ENCODE assay signal across 8 mouse cellular contexts in the genomic region with DNA sequence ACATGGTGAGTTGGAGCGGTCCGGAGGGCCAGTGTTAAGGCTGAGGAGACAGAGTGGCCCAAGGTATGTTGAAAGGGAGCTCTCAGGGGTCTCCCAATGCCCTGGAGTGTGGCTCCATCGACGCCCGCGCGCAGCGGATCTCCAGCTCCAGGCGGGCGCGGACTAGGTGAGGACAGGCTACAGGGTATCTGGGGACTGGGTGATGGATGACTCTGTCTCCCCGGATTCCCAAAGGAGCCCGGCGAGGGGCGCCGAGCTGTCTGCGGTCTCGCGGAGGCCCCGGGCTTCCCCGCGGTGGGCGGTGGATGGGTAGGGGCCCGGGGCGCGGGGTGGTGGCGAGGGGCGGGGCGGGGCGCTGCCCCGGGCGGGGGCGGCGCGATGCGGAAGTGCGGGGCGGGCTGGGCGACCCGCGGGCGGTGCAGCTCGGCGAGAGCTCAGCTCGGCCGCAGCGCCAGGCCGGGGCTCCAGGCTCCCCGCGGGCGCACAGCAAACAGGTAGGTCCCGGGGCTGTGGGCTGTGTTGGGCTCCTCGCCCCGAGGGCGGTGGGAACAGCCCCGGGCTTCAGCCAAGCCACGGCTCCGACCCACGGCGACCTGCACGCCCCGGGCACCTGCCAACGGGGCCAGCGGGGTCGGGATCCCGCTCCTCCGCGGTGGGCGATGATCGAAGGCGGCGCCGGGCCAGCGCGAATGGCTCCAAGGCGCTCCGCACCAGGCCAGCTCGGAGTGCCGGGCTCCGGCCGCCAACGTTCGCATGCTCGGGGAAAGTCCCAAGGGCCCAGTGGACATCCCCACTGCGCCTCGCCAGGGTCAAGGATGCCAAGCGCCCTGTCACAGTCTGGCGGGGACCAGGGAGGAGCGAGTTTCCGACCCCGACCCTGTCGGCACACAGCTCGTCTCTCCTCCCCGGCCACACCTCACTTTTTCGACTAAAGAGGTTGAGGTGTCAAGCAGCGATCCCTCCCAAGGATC. TPM values are rescaled to one million over a fixed set of nuclear protein-coding genes. Genes with fewer than 3 reads are reported as not detected.
DNase-seq lines count a peak whose midpoint lies in the region; ATAC-seq lines count a peak whose summit lies in the region.

A gene (plus strand): TSS at position 345 of the 971 bp plus-strand sequence.

- no peak within 1 kb of the TSS for H3K27ac ChIP-seq in forebrain, embryonic 11.5 days (ENCODE audit: low read depth, low read length)
- H3K27ac ChIP-seq in stomach, embryonic 15.5 days: no peak within 1 kb of the TSS

- DNase-seq in cerebellum, postnatal 14 days: peak; percentile 17 to 30
- no peak for DNase-seq in cerebellum, postnatal 36 days
- peak; percentile 37 for DNase-seq in ES-CJ7 (ENCODE audit: low read depth, low spot score)
- DNase-seq in forebrain, embryonic 11.5 days (ENCODE audit: low spot score): peak; percentile 67
- no peak for DNase-seq in gastrocnemius, postnatal 25 days

- H3K4me2 ChIP-seq in forebrain, embryonic 11.5 days (ENCODE audit: low read depth, low read length, severe bottlenecking): peak within 1 kb of the TSS; percentile 91
- H3K4me2 ChIP-seq in stomach, embryonic 15.5 days: peak within 1 kb of the TSS; percentile 94

- H3K27me3 ChIP-seq in forebrain, embryonic 11.5 days (ENCODE audit: control insufficient read depth, insufficient read depth, low read length): peaks cover 48% of the 10 kb centered on the region
- H3K27me3 ChIP-seq in stomach, embryonic 15.5 days (replicated peaks): peaks cover 19% of the 10 kb centered on the region

- H3K4me1 ChIP-seq in forebrain, embryonic 11.5 days (replicated peaks; ENCODE audit: control insufficient read depth, insufficient read depth, low read length): peaks cover 2% of the 10 kb centered on the region; the same call in 1 of the 2 replicates
- H3K4me1 ChIP-seq in stomach, embryonic 15.5 days: peaks cover 48% of the 10 kb centered on the region

- H3K36me3 ChIP-seq in forebrain, embryonic 11.5 days (ENCODE audit: control insufficient read depth, insufficient read depth, low read length): no peaks in the 10 kb centered on the region
- no peaks in the 10 kb centered on the region for H3K36me3 ChIP-seq in stomach, embryonic 15.5 days

- ATAC-seq in forebrain, embryonic 11.5 days (replicated peaks; ENCODE audit: low FRiP score): peak; percentile 49
- ATAC-seq in inflammation-experienced regulatory T-cells, adult 6 months: peak; percentile 49
- ATAC-seq in megakaryocyte, adult 5-6 weeks (ENCODE audit: poor library complexity, severe bottlenecking): peak; percentile 12; the same call in 1 of the 2 replicates
- peak; percentile 44; the same call in 1 of the 2 replicates for ATAC-seq in stomach, embryonic 15.5 days (ENCODE audit: insufficient read depth, low FRiP score, low read depth)

- WGBS in forebrain, embryonic 11.5 days: 1% methylated on average over 85 of the region's 96 CpGs
- WGBS in stomach, embryonic 15.5 days: under 1% methylated on average over 80 of the region's 96 CpGs

- H3K9ac ChIP-seq in forebrain, embryonic 11.5 days (ENCODE audit: low read length): peak within 1 kb of the TSS; percentile 49
- H3K9ac ChIP-seq in stomach, embryonic 15.5 days: peak within 1 kb of the TSS; percentile 35

- no peaks in the 10 kb centered on the region for H3K9me3 ChIP-seq in forebrain, embryonic 11.5 days (ENCODE audit: control insufficient read depth, low read length)
- no peaks in the 10 kb centered on the region for H3K9me3 ChIP-seq in stomach, embryonic 15.5 days

- H3K4me3 ChIP-seq in forebrain, embryonic 11.5 days (ENCODE audit: low read depth, low read length): peak within 1 kb of the TSS; percentile 49
- peak within 1 kb of the TSS; percentile 52 for H3K4me3 ChIP-seq in stomach, embryonic 15.5 days (replicated peaks)

RNA-seq across cellular contexts. Expression of the gene that starts here (rescaled TPM):
- polyA plus RNA-seq in forebrain, embryonic 11.5 days (2014; fragmentation: Nextera tagmentation; extraction: Ambion mirVana): 2.1 and 2.6 TPM in 2 replicates
- polyA plus RNA-seq in inflammation-experienced regulatory T-cells, adult 6 months (2017; shearing (Covaris generic)): 10 to 100 TPM; 19.2 to 26.7 (median 20.9) TPM
- total RNA-seq in megakaryocyte, adult 5-6 weeks (2015): 133 and 149 TPM in 2 replicates
- 231 and 243 TPM in 2 replicates for total RNA-seq in megakaryocyte, adult 5-6 weeks (2017)
- polyA plus RNA-seq in stomach, embryonic 15.5 days (2015; fragmentation: Nextera tagmentation; extraction: Ambion mirVana): 8.9 and 11.1 TPM in 2 replicates
- total RNA-seq in gastrocnemius, postnatal 25 days (2021): 1 to 10 TPM; 1.4 to 8.5 TPM

Comparison
In these comparisons a context has a peak if more than half of its experiments do, and no peak if none do; other contexts are left out.
1. RNA of the gene that starts here (total RNA-seq): 133 to 243 TPM in megakaryocyte, adult 5-6 weeks; 1.4 to 8.5 TPM in gastrocnemius, postnatal 25 days; every median in the first group is over 10 times any median in the second.
2. DNase-seq: peak in cerebellum, postnatal 14 days (2 of 2), ES-CJ7 (single experiment) and forebrain, embryonic 11.5 days (single experiment); none in cerebellum, postnatal 36 days (0 of 2) and gastrocnemius, postnatal 25 days (single experiment).
3. Peak in every context shown above with its lines, with median percentiles within 50 percentile points of each other: ATAC-seq.